Mouse (Mus musculus) myocyte (in vitro differentiated cells): ENCODE measurements around the gene Nuak2. TPM values are rescaled to one million over a fixed set of nuclear protein-coding genes. Genes with fewer than 3 reads are reported as not detected.

Experiments
- H3K27me3 ChIP-seq: one replicate; pipeline ENCODE4 v1.6.1; 2011; ENCODE audit not compliant: control insufficient read depth, insufficient read depth, insufficient read length
- H3K36me3 ChIP-seq: one replicate; pipeline ENCODE4 v1.6.1; 2011; ENCODE audit not compliant: control insufficient read depth, insufficient read depth
- H3K4me2 ChIP-seq: one replicate; pipeline ENCODE4 v1.6.1; 2011; ENCODE audit warnings: low read depth, control low read depth
- H3K4me3 ChIP-seq: one replicate; pipeline ENCODE4 v1.5.1; 2011; ENCODE audit warnings: mild to moderate bottlenecking, control low read depth, moderate library complexity
- H3K79me2 ChIP-seq: one replicate; pipeline ENCODE4 v1.6.1; 2011; ENCODE audit not compliant: control insufficient read depth, insufficient read depth
- H3ac ChIP-seq: one replicate; pipeline ENCODE4 v1.6.1; 2011; ENCODE audit not compliant: control insufficient read depth, insufficient read length
- CEBPB ChIP-seq: IDR thresholded peaks from 2 replicates; pipeline ENCODE4 v1.6.1; 2011; ENCODE audit warnings: mild to moderate bottlenecking, moderate library complexity; ENCODE audit not compliant: poor library complexity, insufficient read depth, severe bottlenecking
- E2F4 ChIP-seq: IDR thresholded peaks from one replicate; pipeline ENCODE4 v1.6.1; 2011; ENCODE audit warnings: mild to moderate bottlenecking, control low read depth, moderate library complexity; ENCODE audit not compliant: insufficient read depth
- MAX ChIP-seq: IDR thresholded peaks from one replicate; pipeline ENCODE4 v1.6.1; 2011; ENCODE audit warnings: low read depth, mild to moderate bottlenecking, control low read depth
- MYOD1 ChIP-seq, 3 experiments: IDR thresholded peaks; one replicate each; pipeline ENCODE4 v1.6.1; 2011; ENCODE audit warnings: control low read depth in 2 of 3, low read depth in 2 of 3, mild to moderate bottlenecking in 2 of 3, moderate library complexity in 1 of 3; ENCODE audit not compliant: insufficient read length in 2 of 3, control insufficient read depth in 1 of 3
- MYOG ChIP-seq, 3 experiments: IDR thresholded peaks; one replicate each; pipeline ENCODE4 v1.6.1; 2011; ENCODE audit warnings: control low read depth in 2 of 3, low read depth in 2 of 3, mild to moderate bottlenecking in 2 of 3; ENCODE audit not compliant: insufficient read length in 2 of 3, control insufficient read depth in 1 of 3, insufficient read depth in 1 of 3
- POLR2A ChIP-seq: IDR thresholded peaks from one replicate; pipeline ENCODE4 v1.6.1; 2011; ENCODE audit warnings: low read depth, mild to moderate bottlenecking, control low read depth, moderate library complexity; ENCODE audit not compliant: insufficient read length
- POLR2AphosphoS2 ChIP-seq: IDR thresholded peaks from one replicate; pipeline ENCODE4 v1.6.1; 2011; ENCODE audit warnings: low read depth, control low read depth; ENCODE audit not compliant: insufficient read length
- REST ChIP-seq: IDR thresholded peaks from one replicate; pipeline ENCODE4 v1.6.1; 2011; ENCODE audit warnings: mild to moderate bottlenecking, control low read depth, moderate library complexity; ENCODE audit not compliant: insufficient read depth, insufficient read length
- SRF ChIP-seq: IDR thresholded peaks from one replicate; pipeline ENCODE4 v1.6.1; 2011; ENCODE audit warnings: low read depth; ENCODE audit not compliant: control insufficient read depth, insufficient read length
- TCF12 ChIP-seq: IDR thresholded peaks from one replicate; pipeline ENCODE4 v1.6.1; 2011; ENCODE audit warnings: mild to moderate bottlenecking, control low read depth; ENCODE audit not compliant: poor library complexity, insufficient read depth, severe bottlenecking
- TCF3 ChIP-seq: IDR thresholded peaks from one replicate; pipeline ENCODE4 v1.6.1; 2011; ENCODE audit warnings: low read depth, control low read depth; ENCODE audit not compliant: insufficient read length
- USF1 ChIP-seq: IDR thresholded peaks from one replicate; pipeline ENCODE4 v1.6.1; 2011; ENCODE audit warnings: low read depth, mild to moderate bottlenecking, control low read depth, moderate library complexity
- polyA plus RNA-seq: library from polyadenylated mRNA; unstranded; fragments of >200 nt; fragmentation: generic; extraction: Trizol; gene quantifications from one replicate; pipeline ENCODE4 v1.2.1, GENCODE M21; 2012; ENCODE audit warnings: missing spikeins

Gene Nuak2
- polyA plus RNA-seq, 1 experiment = 6.0 TPM

- Histone ChIP-seq H3K4me3 (no peak overlapping the region), H3K27me3 (no peaks in the 10 kb centered on the region), H3K4me2 (no peak overlapping the region), H3K36me3 (peaks cover 34% of the 10 kb centered on the region), H3K79me2 (peaks cover 4% of the 10 kb centered on the region), H3ac (no peak overlapping the region)
- TF ChIP-seq MYOD1 (IDR thresholded peaks at IDR 0.05; ENCODE audit: control insufficient read depth in 1 of 3, insufficient read length in 2 of 3, low read depth in 2 of 3) = no peak
- no peak for TF ChIP-seq TCF12
Observed at GRCm38 (mm10) chr1:132326777-132327176, 10.9 kb downstream of the Nuak2 start.

- no peak overlapping the region for H3K4me3 ChIP-seq
- peaks cover 4% of the 10 kb centered on the region for H3K79me2 ChIP-seq
- TF ChIP-seq MYOD1 (IDR thresholded peaks at IDR 0.05; ENCODE audit: control insufficient read depth in 1 of 3, insufficient read length in 2 of 3, low read depth in 2 of 3) = no peak
- TF ChIP-seq POLR2A = no peak
- TF ChIP-seq MYOG (IDR thresholded peaks at IDR 0.05; ENCODE audit: control insufficient read depth in 1 of 3, insufficient read depth in 1 of 3, insufficient read length in 2 of 3, low read depth in 2 of 3) = no peak
- TF ChIP-seq SRF = no peak
- no peak for TF ChIP-seq REST
- TF ChIP-seq TCF3 = no peak
- peaks cover 35% of the 10 kb centered on the region for H3K36me3 ChIP-seq
- H3ac ChIP-seq = no peak overlapping the region
- no peaks in the 10 kb centered on the region for H3K27me3 ChIP-seq
- H3K4me2 ChIP-seq = no peak overlapping the region
Observed at GRCm38 (mm10) chr1:132327477-132327876, 11.6 kb downstream of the Nuak2 start.

GRCm38 (mm10) chr1:132328565-132328964 is 12.6 kb downstream of the Nuak2 start:
- Histone ChIP-seq H3ac (no peak overlapping the region), H3K36me3 (peaks cover 40% of the 10 kb centered on the region), H3K79me2 (peaks cover 4% of the 10 kb centered on the region), H3K27me3 (no peaks in the 10 kb centered on the region), H3K4me3 (no peak overlapping the region), H3K4me2 (no peak overlapping the region)
- TF ChIP-seq USF1 (no peak), POLR2AphosphoS2 (no peak), TCF3 (no peak), REST (no peak), MYOD1 (IDR thresholded peaks at IDR 0.05; ENCODE audit: control insufficient read depth in 1 of 3, insufficient read length in 2 of 3, low read depth in 2 of 3) (no peak), POLR2A (no peak), TCF12 (no peak), MAX (no peak), E2F4 (no peak), MYOG (IDR thresholded peaks at IDR 0.05; ENCODE audit: control insufficient read depth in 1 of 3, insufficient read depth in 1 of 3, insufficient read length in 2 of 3, low read depth in 2 of 3) (no peak), CEBPB (no peak)

GRCm38 (mm10) chr1:132329656-132330055 is 13.7 kb downstream of the Nuak2 start:
- TF ChIP-seq POLR2A (no peak), E2F4 (no peak), SRF (no peak), TCF3 (no peak), MYOD1 (IDR thresholded peaks at IDR 0.05; ENCODE audit: control insufficient read depth in 1 of 3, insufficient read length in 2 of 3, low read depth in 2 of 3) (no peak), CEBPB (no peak), MAX (no peak), TCF12 (no peak), MYOG (IDR thresholded peaks at IDR 0.05; ENCODE audit: control insufficient read depth in 1 of 3, insufficient read depth in 1 of 3, insufficient read length in 2 of 3, low read depth in 2 of 3) (no peak), USF1 (no peak), REST (no peak), POLR2AphosphoS2 (no peak)
- no peak overlapping the region for H3K4me2 ChIP-seq
- H3K79me2 ChIP-seq = no peaks in the 10 kb centered on the region
- peaks cover 40% of the 10 kb centered on the region for H3K36me3 ChIP-seq
- no peak overlapping the region for H3K4me3 ChIP-seq
- H3ac ChIP-seq = no peak overlapping the region
- no peaks in the 10 kb centered on the region for H3K27me3 ChIP-seq

GRCm38 (mm10) chr1:132330397-132330796 is 14.5 kb downstream of the Nuak2 start:
- peaks cover 40% of the 10 kb centered on the region for H3K36me3 ChIP-seq

More at GRCm38 (mm10) chr1:132330397-132330796, 14.5 kb downstream of the Nuak2 start:
- no peak overlapping the region for H3K4me3 ChIP-seq
- H3K4me2 ChIP-seq = no peak overlapping the region
- H3ac ChIP-seq = no peak overlapping the region
- TF ChIP-seq MYOD1 (IDR thresholded peaks at IDR 0.05; ENCODE audit: control insufficient read depth in 1 of 3, insufficient read length in 2 of 3, low read depth in 2 of 3) (no peak), USF1 (no peak)
- H3K79me2 ChIP-seq = no peaks in the 10 kb centered on the region
- no peaks in the 10 kb centered on the region for H3K27me3 ChIP-seq
